Mouse (Mus musculus): Measurements from ENCODE around the gene Sorbs2.

Gene Sorbs2

DNA sequence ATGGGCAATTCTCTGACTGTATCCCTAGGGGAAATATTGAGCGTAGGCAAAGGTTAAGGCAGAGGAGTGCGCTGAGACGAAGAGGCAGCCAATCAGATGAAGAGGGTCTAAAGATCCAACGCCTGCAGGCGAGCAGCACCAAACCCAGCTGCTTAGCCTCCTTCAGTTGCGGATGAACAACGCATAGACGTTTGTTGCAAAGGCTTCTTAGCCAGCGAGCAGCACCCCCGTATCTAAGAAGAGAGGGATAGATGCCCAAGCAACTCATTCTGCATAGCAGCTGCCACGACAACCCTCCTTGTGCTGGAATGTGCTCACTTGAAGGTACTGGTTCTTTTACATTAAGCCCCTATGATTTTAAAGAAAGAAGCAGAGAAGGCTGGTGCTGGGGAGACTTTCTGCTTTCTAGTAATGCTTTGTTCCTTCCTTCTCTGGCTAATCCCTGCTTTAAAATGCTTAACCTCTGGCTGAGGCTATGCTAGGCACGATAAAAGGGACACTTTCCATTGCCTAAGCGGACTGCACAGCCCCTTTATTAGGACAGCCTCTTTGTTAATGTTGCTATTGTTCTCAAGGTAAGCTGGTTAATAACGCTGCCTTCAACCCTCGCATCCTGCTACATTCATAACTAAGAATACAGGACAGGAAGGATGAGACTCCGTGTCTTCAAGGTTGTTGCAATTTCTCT is at the start of gene Sorbs2:
Gene Sorbs2, plus strand, starts transcription at position 155 of the 688 bp plus-strand sequence.
- DNase-seq, result no peak

DNA sequence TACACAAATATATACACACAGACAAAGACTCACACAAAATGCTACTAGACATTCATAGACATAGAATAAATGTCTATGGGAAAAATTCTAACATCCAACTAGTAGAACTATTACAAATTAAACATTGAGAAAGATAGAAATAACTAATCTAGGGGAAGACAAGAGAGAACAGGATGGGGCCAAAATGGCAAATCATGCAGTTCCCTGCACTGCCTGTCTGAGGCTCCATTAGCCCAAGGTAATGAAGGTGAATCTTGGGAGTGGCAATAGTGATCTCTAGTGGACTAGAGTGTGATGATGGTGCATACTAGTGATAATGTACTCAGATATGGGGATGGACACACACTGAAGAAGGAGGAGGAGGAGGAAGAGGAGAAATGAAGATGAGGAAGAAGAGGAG is 49.7 kb upstream of the Sorbs2 start:
- DNase-seq, result no peak

DNA sequence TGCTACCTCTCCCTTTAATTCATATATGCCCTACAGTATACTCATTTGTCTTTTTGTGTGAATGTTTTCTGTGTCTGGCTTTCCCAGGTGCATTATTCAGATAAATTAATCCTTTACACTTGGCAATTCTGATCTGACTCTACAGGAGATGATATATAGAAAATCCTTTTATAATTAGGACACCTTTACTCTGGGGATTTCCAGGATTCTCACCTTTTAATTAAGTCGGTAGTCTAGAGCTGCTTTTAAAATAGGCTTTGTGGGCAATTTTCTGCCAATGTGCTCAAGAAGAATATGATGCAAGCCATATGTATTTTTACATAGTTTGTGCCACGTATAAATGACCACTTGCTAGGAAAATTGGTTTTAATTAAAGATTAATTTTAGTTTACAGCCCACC is 38.6 kb upstream of the Sorbs2 start:
- DNase-seq, result no peak

DNA sequence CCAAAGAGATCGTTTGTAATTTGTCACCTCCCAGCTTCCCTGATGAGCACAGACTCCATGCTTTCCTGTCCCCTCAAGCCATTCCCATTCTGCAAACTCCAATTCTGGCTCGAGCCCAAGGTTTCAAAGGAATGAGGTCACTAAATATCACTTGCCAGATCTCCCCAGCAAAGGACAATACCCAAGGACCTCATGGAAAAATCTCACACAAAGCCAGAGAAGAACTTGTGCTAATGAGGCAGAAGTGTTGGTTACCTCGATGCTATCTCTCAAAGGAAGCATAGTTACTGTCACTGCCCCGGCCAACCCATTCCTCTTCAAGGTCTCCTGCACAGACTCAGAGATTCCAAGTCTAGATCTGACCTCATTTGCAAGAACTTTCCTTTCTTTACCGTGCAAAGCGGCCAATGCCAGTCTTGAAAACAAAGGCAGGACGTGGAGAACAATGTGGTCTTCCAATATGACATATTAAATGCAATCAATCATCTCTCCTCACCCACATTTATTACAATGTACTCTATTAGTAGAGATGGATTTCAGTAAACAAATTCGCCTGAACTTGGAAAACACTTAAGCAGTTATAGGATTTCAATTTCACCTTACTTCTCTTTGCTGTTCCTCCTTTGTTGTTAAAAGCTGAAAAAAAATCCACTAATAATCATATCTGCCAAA is 37.9 kb upstream of the Sorbs2 start:
- peak; percentile 32 for DNase-seq

DNA sequence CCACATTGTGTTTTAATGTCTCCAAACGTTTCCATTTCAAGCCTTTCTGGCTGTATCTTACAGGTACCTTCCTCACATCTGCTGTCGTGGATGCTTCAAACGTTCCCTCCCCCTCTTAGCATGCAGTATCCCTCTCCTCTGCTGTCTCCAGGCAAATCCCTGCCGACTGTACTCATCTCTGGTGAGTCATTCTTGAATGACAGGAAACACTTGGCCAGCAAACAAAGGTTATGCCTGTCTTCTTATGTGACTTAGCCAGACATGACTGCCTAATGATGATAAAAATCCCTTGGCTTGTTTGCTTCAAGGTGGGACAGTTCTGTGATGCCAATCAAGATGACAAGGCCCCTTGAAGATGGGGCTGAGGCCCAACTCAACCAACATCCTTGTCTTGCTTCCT is 26.7 kb upstream of the Sorbs2 start:
- DNase-seq, result no peak

DNA sequence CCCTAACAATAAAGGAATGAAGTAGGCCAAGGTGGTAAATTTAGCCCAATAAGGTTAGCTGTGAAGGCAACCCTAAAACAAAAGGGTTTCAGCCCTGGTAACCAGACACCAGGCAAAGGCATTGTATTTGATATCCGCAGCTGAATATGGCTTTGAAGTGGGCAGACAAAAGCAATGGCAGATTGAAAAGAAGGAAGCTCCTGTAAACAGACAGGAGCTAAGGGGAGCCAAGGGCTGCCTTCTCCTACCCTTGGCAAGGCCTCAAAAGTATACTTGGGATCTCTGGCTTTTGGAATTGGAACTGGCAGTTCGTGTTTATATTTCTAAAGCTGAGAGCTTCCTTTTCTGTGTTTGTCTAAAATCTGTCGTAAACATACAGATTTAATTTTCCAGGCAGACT is 21.3 kb upstream of the Sorbs2 start:
- no peak for DNase-seq

DNA sequence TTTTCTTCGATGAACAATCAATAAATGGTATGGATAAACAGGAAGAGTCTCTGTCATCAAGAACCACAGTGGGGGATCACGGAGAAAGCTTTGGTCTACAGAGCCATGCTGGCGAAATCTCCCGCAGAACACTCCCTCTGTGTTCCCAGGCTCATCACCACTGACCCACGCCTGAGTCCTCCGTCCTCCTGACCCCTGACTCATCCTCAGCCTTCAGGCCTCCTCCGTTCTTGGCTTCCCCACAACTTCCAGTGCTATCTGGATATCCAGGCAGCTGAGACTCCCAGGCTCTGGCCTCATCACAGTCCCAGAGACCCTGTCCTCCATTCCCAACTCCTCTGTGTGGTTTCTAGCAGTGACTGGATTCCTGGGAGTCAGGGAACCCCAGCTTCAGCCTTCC is 3.6 kb upstream of the Sorbs2 start:
- no peak for DNase-seq

DNA sequence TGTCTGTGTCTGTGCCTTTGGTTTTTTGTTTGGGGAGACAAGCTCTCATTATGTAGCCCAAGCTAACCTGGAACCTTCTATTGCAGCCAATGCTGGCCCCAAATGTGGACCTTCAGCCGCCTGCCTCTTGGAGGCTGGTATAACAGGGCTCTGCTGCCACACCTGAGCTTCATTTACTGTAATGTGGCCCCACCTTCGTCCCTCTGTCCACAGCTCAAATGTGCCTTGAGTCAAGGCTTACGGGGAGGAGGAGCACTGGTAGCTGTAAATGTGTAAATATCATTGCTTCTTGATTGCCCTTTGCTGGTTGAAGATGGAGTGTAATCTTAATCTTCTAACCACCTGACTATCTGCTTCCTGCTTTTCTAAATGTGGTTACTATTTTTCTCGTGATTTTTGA is 1.2 kb upstream of the Sorbs2 start:
- DNase-seq, result no peak

DNA sequence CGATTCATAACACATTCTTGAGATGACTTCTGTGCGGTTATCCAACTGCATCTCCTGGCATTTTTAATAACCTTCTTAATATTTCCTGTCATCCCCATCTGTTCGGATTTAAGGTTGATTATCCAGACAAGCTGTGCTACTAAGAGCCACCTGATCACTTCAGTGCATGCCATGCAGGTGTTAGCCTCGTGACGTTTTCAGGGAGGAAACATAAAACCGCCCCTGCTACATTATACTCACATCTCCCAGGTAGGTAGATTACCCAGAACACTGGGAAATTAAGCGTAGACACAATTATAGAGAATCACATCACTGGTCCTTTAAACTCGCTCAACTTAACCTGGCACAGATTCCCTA is 333 bp upstream of the Sorbs2 start:
- DNase-seq, result no peak

DNA sequence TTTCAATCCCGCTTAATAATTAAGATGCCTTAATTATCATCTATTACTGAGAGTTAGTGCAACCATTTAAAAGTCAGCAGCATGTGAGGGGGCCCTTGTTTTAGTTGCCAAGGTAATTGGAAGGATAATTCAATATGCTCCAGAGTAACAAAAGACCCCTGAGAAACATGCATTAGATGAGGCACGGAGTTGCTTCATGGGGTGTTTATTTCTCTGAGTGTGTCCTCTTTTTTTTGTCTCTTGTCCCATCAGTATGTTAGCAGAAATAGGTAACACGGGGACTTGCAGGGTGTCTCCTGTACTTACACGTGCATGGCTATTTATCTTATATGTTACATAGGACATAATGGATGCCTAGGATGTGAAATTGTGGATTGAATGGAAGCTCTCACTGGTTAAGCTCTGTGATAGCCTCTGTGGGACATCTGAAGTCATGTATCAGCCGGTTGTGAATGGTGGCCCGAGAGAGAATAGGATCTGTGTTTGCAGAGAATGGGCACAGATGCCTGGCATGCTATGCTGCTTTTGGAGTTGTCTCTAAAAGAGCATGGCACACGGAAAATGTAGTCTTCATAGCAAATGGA is 1.0 kb downstream of the Sorbs2 start:
- no peak for DNase-seq

DNA sequence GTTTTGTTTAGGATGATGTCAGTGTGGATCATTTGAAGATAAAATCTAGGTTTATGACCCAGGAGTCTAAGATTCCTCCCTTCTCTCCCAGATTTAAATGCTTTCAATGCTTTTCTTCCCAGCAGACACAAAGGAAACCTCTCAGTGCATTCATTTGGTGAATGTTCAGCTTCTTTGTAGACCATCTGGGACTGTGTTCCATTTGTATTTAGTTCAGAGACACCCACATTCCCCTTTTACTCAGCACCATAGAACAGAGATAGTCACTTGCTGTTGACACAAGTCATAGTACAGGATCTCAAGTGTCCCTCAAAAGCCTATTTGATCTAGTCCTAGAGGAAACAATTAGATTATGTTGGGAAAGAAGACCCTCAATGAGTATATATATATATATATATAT is 4.8 kb downstream of the Sorbs2 start:
- DNase-seq, result no peak

DNA sequence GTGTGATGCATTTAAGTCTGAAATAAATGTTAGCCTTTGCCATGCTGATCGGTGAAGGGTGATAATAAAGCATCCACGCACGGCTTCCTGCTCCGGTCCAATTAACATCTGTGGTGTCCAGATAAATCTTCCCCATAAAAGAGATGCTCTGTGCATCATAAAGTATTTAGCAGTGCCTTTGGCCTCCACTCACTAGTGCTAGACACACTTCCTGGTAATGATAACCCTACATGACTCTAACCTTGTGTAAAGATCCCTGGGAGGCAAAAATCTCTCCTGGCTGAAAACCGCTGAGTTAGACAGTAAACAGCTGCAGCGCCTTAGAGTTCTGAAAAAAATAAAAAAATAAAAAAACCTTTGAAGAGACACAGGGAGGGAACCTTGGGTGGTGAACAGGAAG is 14.0 kb downstream of the Sorbs2 start:
- DNase-seq, result no peak

DNA sequence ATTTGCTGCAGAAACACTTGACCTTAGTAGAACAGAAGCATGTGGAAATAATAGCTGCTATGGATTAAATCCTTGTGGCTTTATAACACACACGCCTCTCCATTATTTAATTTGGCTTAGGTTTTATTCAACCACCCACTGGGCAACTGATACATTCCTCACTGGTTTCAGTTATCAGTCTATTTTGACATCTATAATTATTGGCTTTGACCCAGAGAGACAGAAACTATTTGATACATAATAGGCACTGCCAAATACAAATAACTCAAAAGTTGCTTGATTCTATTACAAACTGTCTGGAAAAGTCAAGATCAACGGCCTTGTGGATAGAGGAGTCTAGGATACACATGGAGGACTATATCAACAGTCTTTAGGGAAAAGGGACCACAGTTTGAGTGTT is 20.1 kb downstream of the Sorbs2 start:
- DNase-seq, result no peak

DNA sequence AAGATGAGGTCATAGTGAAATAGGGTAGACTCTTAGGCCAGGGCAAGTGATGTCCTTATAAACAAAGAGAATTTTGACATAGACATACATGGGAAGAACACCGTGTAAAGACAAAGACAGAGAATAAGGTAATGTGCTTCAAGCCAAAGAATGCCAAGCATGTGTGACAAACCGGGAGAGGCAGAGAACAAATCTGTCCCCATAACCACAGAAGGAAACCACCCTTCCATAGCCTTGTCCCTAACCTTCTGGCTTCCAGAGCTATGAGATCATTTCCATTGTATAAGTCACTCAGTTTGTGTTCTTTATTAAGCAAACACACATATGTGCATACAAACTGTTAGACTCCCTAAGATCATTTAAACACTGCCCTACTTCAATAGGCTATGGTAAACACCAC is 21.3 kb downstream of the Sorbs2 start:
- no peak for DNase-seq

DNA sequence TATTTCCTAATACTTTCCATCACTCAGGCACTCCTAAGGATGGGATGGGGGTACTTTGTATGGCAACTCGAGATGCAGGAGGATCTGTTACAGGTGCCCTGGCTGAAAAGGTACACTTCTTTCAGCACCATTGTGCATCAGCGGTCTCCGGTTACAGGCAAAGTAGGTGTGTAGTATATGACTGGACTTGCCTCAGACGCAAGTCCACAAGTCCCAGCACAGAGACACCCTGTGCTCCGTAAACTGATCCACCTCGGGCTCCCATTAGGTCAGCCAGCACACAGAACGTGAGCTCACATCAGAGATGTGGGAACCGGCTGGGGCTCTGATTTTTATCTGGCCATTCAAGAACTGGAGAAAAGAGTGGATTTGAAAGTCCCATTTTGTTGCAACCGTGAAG is 29.0 kb downstream of the Sorbs2 start:
- no peak for DNase-seq

DNA sequence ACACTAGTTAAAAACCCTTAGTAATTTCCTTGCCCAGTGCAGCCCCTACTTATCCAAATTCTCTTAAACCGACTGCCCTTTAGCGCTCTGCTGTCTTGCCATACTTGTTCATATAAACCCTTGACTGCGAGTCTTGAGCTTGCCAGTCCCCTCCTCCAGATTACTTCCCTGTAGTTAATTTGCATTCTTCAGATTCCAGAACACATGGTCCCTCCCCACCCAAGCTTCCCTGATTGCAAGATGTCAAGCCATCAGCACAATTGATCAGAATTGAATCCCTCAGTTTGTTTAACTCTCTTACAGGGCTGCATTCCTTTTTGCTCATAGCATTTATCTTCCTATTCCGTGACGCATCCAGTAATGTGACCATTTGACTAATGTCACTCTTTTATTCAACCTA is 32.9 kb downstream of the Sorbs2 start:
- no peak for DNase-seq

DNA sequence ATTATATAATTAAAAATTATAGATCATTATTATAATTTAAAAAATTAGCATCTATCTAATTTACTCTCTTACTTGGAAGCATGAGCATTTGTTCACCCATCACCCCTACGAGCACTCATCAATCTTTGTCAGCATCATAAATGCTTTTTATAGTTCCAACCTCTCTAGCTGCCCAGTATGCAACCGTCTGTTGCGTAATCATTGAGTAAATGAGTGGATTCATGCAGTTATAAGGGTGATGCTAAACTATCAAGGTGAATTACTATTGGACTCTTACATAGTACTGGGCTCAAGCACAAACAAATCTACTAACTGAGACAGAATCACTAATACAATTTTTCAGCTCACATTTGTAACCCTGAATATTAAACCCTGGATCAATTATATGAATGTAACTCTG is 44.6 kb downstream of the Sorbs2 start:
- no peak for DNase-seq

DNA sequence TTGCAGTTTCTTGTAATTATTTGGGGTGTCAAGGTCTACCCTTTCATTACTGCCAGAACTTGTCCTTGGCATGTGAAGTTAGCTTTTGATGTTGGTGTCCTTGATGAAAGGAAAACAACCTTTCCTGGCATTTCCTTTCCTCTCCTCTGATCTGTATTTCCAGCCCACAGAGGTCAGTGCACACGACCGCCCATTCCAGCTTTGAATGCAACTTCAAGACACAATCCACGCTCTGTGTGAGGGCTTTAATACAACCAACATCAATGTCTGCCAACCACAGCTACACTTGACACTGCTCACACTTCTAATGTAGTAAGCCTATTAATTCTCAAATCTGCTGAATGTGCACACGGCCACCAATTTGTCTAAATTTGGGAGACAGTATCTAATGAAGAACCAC is 47.0 kb downstream of the Sorbs2 start:
- no peak for DNase-seq

DNA sequence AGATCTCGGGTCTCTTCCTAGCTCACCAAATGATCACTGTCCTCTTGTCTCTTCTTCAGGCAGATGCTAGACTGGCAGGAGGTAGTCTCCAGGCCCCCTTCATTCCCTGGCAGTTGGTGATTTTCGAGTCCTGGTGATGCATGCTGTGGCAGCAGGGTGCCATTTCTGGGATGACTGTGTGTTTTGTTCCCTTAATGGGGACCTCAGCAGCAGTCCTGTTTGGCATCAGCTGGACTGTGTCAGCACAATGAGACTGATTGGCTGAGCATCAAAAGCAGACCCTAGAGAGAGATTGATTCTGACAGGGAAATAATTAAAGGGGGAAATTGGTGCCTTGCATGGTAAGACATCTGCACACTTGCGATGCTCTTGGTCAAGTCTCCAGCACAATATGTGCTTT is 50.3 kb downstream of the Sorbs2 start:
- DNase-seq, result no peak

DNA sequence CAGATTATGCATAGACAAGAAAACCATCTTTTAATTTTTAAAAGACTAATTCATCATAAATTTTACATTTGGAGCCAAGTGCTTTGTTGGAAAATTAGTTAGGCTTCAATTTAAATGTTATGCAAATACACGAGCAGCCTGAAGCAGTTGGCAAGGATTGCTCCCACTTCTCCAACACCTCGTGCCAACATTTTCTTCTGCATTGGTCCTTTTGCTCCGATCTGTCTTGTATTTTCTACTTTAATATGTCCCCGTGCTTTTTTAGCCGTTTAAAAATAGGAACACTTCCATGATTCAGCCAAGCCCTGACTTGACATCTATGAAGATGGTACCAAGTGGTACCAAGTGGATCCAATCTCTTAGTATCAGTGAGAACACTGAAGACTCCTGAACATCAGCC is 50.8 kb downstream of the Sorbs2 start:
- DNase-seq, result no peak

DNA sequence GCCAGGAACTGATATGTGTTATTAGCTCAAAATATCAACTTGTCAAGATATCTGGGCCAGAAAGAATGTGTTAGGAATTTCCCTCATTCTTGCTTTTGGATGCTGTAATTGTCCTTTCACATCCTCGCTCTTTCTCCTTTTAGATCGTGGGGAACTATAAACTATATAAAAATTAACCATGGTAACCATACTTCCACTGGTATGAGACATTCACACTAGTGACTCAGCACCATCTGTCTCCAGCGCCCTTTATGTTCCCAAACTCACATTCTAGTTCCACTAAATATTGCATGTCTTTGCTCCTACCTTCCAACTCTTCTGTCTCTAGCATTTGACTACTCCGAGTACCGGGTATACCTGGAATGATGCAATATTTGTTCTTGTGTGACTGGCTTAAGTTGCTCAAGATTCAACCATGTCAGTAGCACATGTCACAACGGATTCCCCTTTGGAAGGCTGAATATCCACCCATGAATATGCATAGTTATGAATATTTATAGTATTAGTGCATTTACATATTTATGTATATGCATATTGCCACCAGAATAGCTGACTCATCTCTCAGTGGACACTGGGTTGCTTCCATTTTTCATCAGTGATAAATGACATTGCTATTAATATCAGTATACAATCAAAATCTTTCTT is 51.7 kb downstream of the Sorbs2 start:
- no peak for DNase-seq

DNA sequence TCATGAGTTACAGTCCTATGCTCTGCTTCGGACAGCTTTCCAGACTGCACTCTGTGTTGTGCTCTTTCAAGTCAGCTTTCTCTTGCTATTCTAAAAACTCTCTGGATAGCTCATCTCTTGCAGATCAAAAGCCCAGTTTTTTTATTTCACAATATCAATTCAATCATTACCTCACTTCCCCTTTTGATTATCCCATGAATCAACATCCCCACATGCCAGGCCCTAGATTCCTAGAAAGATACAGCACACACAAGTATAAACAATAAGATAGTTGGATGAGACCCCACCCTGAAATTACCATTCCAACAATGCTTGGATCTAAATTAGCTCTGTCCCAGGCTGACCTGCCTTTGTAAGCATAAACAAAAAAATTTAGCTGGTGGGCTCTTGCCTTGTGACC is 57.6 kb downstream of the Sorbs2 start:
- DNase-seq, result no peak

DNA sequence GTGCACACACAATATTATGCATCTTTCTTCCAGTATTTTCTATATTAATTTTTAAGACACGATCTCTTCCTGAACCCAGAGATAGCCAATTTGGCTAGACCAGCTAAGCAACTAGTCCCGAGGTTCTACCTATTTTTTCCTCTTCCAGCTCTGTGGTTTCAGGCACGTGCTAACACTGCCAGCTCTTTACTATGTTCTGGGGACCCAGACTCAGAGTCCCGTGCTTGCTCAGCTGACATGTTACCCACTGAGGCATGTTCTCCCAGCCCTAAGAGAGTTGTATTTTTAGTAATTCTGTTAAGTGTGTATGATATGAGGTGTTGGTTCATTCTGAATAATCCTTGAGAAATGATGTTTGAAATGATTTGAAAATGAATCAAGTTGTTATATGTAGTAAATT is 62.5 kb downstream of the Sorbs2 start:
- no peak for DNase-seq

All from kidney, adult 18-20 months (tissue).